Mouse (Mus musculus) Patski (cell line): Measurements from ENCODE around the gene Dact3. TPM values are rescaled to one million over a fixed set of nuclear protein-coding genes. Genes with fewer than 3 reads are reported as not detected.

Source experiments
- ATAC-seq: fragments of 100-300 bp; one replicate; pipeline ENCODE4 v1.8.0; 2021
- CTCF ChIA-PET: fragments of 350-600 bp; sonication (Branson Sonifier 250); formaldehyde crosslinking; loops from one replicate; lab custom pipeline; 2022; ENCODE audit warnings: inconsistent platforms; lab: Charles Lee
- POLR2A ChIA-PET: fragments of 350-600 bp; sonication (Branson Sonifier 250); formaldehyde crosslinking; loops from one replicate; lab custom pipeline; 2022; ENCODE audit warnings: antibody characterized with exemption, inconsistent platforms; lab: Charles Lee
- DNase-seq: peaks from one replicate; pipeline ENCODE4 v3.0.0-alpha.2; 2011; ENCODE audit warnings: low read depth, low spot score
- H3K27me3 ChIP-seq: fragments of 371-371 bp; one replicate; pipeline ENCODE4 v1.5.1; 2021
- CTCF ChIP-seq: fragments of 100-300 bp; IDR thresholded peaks from one replicate; pipeline ENCODE4 v1.5.1; 2021
- in situ Hi-C: fragments of 300-500 bp; cut with MboI; formaldehyde crosslinking; loops from 3 replicates; pipeline ENCODE4 v1.11.1; 2018; ENCODE audit warnings: low pct_unique_long_range_greater_than_20kb, mixed read lengths
- polyA plus RNA-seq: library from polyadenylated mRNA; unstranded; gene quantifications from one replicate; pipeline ENCODE4 v1.2.3, GENCODE M21; 2021

The Dact3 gene
- polyA plus RNA-seq, 1 experiment from 2014 or later, result 2.2 TPM

- ATAC-seq (no peak), DNase-seq (no peak)
- ChIA-PET POLR2A (no interaction called here), CTCF (interaction anchor here (0.7 to 1.7 kb wide), 4 partner anchors 16 to 36 kb away, joined by 3 to 5 read pairs (median 4); no protein-coding TSS in a partner anchor)
- in situ Hi-C loops, result no loop called here
- no peak for TF ChIP-seq CTCF
- peaks cover 8% of the 10 kb centered on the region for H3K27me3 ChIP-seq
These were observed 15.4 kb downstream of the Dact3 start for GRCm38 (mm10) chr7:16890536-16890935.

GRCm38 (mm10) chr7:16890944-16891343 lies 15.8 kb downstream of the Dact3 start:
- POLR2A ChIA-PET, result no interaction called here

GRCm38 (mm10) chr7:16891641-16892351 lies 16.7 kb downstream of the Dact3 start, which contains the start of gene Gng8:
Gene Gng8, plus strand, starts transcription at chr7:16891786.
- peaks cover 8% of the 10 kb centered on the region for H3K27me3 ChIP-seq
- POLR2A ChIA-PET, result no interaction called here
- peak; percentile 95 for TF ChIP-seq CTCF
- DNase-seq (peak; percentile 20), ATAC-seq (peak; percentile 88)
- in situ Hi-C loops, result no loop called here
- CTCF ChIA-PET, result interaction anchor here (0.8 to 1.6 kb wide), 6 partner anchors 8 to 28 kb away, joined by 4 to 17 read pairs (median 5); partner anchors contain the start of gene Dact3

More at GRCm38 (mm10) chr7:16890944-16891343, 15.8 kb downstream of the Dact3 start:
- TF ChIP-seq CTCF, result no peak
- DNase-seq, result no peak
- ATAC-seq, result no peak
- peaks cover 8% of the 10 kb centered on the region for H3K27me3 ChIP-seq
- CTCF ChIA-PET, result interaction anchor here (0.7 to 1.6 kb wide), 4 partner anchors 16 to 36 kb away, joined by 3 to 17 read pairs (median 4); partner anchors contain the start of gene Dact3
- in situ Hi-C loops, result no loop called here

- POLR2A ChIA-PET, result no interaction called here
- H3K27me3 ChIP-seq, result peaks cover 8% of the 10 kb centered on the region
- CTCF ChIA-PET, result interaction anchor here (0.8 to 1.6 kb wide), 6 partner anchors 9 to 28 kb away, joined by 4 to 17 read pairs (median 5); partner anchors contain the start of gene Dact3
- TF ChIP-seq CTCF, result no peak
- DNase-seq, result no peak
- in situ Hi-C loops, result no loop called here
- ATAC-seq, result no peak
These were observed 17.2 kb downstream of the Dact3 start for GRCm38 (mm10) chr7:16892352-16892730.

DNA sequence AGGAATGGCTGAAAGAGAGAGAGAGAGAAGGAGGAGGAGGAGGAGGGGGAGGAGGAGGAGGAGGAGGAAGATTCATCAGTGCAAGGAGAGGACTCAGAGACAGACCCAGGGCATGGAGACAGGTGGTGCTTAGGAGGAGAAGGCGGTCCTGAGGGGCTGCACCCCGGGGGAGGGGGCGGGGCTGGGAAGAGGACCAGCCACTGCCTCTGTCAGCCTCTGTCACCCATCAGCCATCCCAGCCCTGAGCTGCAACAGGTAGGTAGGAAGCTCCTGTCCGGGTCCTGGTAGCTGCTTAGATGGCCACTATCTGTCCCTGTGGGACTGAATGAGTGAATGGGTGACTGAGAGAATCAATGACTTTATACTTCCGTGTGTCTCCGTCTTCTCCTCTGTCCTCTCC lies 18.5 kb downstream of the Dact3 start:
- in situ Hi-C loops, result no loop called here
- no peak for ATAC-seq
- CTCF ChIA-PET, result interaction anchor here (2.7 to 2.8 kb wide), 2 partner anchors 19 to 26 kb away, joined by 10 to 11 read pairs; partner anchors contain the start of gene Dact3
- H3K27me3 ChIP-seq, result peaks cover 8% of the 10 kb centered on the region
- POLR2A ChIA-PET, result no interaction called here
- no peak for TF ChIP-seq CTCF
- no peak for DNase-seq

GRCm38 (mm10) chr7:16894279-16894678 lies 19.2 kb downstream of the Dact3 start:
- ATAC-seq, result no peak
- no peak for DNase-seq
- ChIA-PET POLR2A (no interaction called here), CTCF (interaction anchor here (1.3 to 2.8 kb wide), 4 partner anchors 19 to 34 kb away, joined by 3 to 11 read pairs (median 10); partner anchors contain the start of gene Dact3)
- in situ Hi-C loops, result no loop called here
- H3K27me3 ChIP-seq, result peaks cover 8% of the 10 kb centered on the region
- TF ChIP-seq CTCF, result no peak

DNA sequence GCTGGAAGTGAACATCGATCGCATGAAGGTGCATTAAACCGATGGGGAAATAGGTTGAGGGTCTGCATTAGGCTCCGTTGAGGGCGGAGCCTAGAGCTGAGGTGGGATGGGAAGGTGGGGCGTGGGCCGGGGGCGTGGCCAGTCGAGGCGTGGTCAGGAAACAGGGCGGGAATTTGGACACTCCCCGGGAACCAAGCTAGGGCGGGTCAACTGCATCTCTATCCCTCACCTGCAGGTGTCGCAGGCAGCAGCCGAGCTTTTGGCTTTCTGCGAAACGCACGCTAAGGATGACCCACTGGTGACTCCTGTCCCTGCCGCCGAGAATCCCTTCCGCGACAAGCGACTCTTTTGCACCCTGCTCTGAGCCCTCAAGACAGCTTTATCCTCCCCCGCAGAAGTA lies 19.9 kb downstream of the Dact3 start:
- peak; percentile 48 for ATAC-seq
- H3K27me3 ChIP-seq, result peaks cover 8% of the 10 kb centered on the region
- TF ChIP-seq CTCF, result peak; percentile 88
- in situ Hi-C loops, result no loop called here
- ChIA-PET POLR2A (interaction anchor here (1.5 kb wide), 1 partner anchor 18 kb away, joined by 3 read pairs; no protein-coding TSS in a partner anchor), CTCF (interaction anchor here (0.9 to 2.8 kb wide), 8 partner anchors 8 to 35 kb away, joined by 3 to 11 read pairs (median 4); partner anchors contain the start of gene Dact3)
- no peak for DNase-seq

GRCm38 (mm10) chr7:16895511-16895910 lies 20.4 kb downstream of the Dact3 start:
- no peak for TF ChIP-seq CTCF
- ATAC-seq, result no peak
- in situ Hi-C loops, result no loop called here
- peaks cover 8% of the 10 kb centered on the region for H3K27me3 ChIP-seq
- POLR2A ChIA-PET, result interaction anchor here (1.5 kb wide), 1 partner anchor 18 kb away, joined by 3 read pairs; no protein-coding TSS in a partner anchor
- CTCF ChIA-PET, result interaction anchor here (0.9 to 2.8 kb wide), 8 partner anchors 8 to 35 kb away, joined by 3 to 11 read pairs (median 4); partner anchors contain the start of gene Dact3
- DNase-seq, result no peak

GRCm38 (mm10) chr7:16900526-16900925 lies 25.4 kb downstream of the Dact3 start:
- ChIA-PET POLR2A (no interaction called here), CTCF (interaction anchor here (0.7 to 2.4 kb wide), 4 partner anchors 14 to 26 kb away, joined by 3 to 12 read pairs (median 4); no protein-coding TSS in a partner anchor)
- peaks cover 3% of the 10 kb centered on the region for H3K27me3 ChIP-seq
- DNase-seq, result no peak
- ATAC-seq, result no peak
- in situ Hi-C loops, result no loop called here
- TF ChIP-seq CTCF, result no peak

DNA sequence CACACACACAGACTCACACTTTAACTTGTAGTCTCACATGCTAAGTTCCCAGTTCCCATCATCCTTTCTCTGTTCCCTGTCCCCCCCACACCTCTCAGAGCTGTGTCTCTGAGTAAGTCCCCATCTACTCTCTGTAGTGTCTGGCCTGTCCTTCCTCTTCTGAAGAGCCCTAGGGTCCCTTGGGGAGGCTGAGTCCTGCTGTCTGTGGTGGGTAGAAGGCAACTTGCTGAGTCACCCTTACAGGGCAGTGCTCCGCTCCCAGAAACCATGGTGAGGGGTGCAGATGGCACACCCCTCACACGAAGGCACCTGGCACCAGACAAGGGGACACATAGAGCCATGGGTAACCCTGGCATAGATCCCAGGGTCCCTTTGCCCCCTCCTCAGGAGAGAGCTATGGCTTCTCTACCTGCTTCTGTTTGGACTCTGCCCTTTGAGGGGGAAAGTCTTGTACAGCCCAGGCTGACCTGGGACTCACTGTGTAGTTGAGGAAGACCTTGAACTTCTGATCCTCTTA lies 28.4 kb downstream of the Dact3 start:
- TF ChIP-seq CTCF, result no peak
- H3K27me3 ChIP-seq, result peaks cover 3% of the 10 kb centered on the region
- DNase-seq, result no peak
- POLR2A ChIA-PET, result no interaction called here
- ATAC-seq, result no peak
- CTCF ChIA-PET, result interaction anchor here (0.9 to 1.3 kb wide), 2 partner anchors 8 to 10 kb away, joined by 3 to 4 read pairs; no protein-coding TSS in a partner anchor
- in situ Hi-C loops, result no loop called here
